Mouse (Mus musculus): ENCODE measurements around the gene Brd3.
"Not testable (repeated sequence)": the region's sequence is repeated elsewhere in the genome, so short reads cannot be mapped to it uniquely, and the experiment has no call there.

Brd3 gene

DNA sequence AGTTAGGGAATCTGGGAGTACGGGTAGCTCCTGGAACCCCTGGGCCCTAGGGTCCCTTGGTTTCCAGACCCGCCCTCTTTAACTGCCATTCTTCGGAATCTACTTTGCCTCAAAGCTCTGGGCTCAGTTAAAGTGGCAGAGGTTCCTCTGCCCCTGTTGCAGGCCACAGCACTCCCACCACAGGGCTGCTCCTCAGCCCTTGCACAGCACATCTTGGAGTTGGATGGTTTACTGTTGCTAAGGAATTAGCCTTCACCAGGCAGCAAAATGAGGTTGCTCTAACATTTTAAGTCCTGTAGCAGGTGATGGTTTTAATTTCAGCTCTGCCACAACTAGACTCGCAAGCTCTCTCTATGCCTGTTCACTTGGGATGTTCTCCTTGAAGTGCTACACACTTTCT is at the start of gene Brd3:
Gene Brd3 (minus strand): TSS at position 101 of the 400 bp plus-strand sequence.
- no peak for DNase-seq (ENCODE audit: low spot score)

DNA sequence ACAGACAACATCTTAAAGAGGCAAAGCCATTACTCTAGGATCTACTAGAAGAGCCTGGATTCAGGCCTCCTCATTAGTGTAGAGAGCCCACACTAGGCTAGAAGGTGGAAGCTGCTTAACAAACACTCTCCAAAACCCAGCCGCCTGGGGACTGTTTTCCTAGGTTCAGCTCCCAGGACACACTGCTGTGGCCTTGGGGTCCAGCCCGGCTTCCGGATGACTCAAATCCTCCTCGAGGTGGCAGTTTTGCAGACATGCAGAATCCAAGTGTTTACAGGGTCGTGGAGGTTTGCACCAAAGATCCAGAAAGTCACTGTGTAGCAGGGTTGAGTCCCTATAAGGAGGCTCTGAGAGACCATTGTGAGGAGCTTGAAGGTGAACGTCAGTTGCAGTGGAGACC is 49.5 kb upstream of the Brd3 start:
- DNase-seq (ENCODE audit: low spot score): no peak

DNA sequence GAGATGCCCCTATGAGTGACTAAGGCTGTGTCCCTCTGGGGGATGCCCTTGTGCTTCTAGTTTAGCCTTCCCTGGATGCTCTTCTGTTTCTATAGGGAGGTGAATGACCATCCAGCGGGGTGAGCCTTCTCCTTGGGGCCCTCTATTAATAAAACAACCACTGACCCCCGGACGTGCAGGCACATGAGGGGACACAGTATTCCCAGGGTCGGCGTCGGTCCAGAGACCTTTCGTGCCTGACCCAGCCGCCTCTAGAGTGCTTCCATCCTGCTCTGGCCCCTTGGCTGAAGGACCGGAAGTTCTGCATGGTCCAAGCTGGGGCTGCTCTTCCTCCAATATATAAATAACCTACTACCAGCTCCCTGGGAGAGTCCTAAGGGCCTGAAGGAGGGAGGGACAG is 46.8 kb upstream of the Brd3 start:
- DNase-seq (ENCODE audit: low spot score): peak; percentile 62

DNA sequence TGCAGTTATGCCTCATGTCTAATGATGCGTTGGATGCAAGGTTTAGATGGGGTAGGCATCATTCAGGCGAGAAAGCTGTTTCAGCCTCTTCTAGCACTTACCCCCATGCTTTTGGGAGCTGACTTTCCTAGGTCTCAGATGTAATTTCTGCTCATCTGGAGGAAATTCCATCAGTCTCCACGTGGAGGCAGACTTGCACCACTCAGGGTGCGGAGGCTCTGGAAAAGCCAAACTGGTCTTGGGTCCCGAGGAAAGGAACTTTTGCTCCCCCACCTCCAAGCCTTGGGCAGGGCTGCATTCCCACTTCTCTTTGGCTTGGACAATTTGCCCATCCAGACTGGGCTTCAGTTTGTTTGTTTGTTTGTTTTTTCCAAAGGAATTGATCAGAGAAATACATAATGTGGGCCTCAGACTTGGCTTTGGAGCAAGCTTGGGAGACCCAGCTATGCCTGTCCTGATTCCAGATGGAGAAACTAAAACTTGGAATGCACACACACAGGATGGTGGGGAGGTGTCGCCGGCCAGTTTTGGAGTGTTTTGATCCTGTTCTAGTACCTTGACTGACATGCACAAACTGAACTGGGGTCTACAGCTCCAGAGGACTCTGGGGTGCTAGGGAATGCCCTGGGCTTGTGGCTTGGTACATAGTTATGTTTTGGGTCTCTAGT is 45.3 kb upstream of the Brd3 start:
- peak; percentile 86 for DNase-seq (ENCODE audit: low spot score)

DNA sequence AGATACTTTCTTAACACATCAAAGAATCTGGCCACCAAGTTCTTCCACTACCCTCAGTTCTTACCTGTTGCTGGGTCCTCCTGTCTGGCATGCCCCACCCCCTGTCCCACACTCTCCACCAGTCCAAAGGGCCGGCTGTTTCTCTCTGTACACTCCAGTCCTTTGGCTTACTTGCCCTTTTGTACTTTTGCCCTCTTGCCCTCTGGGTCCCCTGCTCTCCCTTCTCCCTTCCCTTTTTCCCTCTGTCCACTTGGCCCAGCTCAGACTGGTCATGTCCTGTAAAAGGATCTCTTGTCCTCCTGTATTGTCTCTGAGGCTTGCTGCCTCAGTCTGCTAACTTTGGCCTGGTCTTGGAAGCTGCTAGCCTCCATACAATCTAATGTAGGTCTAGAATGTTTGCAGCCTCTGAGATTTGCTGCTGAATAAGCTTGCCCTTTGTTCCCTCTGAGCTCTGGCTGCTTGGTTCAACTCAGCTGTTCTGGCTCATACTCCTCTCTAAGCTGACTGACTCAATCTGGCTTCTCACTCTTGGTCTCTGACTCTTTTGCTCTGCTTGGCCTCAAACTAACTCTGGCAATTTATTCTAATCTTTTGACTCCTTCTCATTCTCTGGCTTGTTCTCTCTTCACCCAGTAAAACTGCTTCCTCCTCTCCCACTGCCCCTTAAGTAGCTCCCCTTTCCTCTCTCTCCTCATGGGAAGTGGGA is 41.4 kb upstream of the Brd3 start:
- DNase-seq (ENCODE audit: low spot score): no peak

DNA sequence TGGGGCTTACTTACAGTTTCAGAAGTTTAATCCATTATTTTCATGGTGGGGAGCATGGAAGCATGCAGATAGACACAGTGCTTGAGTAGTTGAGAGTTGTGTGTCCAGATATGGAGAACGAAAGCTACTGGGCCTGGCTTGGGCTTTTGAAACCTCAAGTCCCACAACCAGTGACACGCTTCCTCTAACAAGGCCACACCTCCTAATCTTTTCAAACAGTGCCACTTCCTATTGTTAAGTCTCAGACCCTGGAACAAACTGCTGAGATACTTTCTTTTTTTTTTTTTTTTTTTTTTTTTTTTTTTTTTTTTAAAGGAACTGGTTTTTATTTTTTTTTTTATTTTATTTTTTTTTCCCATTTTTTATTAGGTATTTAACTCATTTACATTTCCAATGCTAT is 40.5 kb upstream of the Brd3 start:
- no peak for DNase-seq (ENCODE audit: low spot score)

DNA sequence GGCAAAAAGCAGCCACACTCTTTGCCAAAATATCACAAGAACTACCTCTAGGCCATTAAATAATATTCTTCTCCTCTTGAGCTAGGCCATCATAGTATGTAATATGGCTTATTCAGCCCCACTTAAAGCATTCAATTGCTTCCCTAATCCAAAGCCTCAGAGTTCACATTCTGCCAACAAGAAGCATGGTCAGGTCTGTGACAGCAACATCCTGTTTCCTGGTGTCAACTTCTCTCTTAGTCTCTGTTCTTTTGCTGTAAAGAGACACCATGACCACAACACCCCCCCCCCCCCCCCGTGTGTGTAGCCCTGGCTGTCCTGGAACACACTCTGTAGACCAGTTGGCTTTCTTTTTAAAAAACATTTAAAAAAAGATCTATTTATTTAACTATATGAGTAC is 39.9 kb upstream of the Brd3 start:
- DNase-seq (ENCODE audit: low spot score): no peak

DNA sequence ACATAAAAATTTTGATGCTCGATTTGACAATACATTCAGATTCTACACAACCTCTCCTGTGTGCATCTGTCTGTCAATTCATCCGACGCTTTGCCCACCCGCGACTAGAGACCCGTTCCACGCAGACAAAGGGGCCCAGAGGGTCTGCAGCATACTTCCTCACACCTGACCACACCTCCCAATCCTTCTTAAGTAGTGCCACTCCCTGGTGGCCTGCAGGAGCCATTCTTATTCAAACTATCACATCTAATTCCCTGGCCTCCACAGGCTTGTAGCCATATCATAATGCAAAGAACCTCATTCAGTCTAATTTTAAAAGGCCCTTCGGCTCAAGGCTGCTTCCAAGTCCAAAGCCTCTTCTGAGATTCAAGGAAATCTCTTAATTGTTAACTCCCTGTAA is 38.6 kb upstream of the Brd3 start:
- DNase-seq (ENCODE audit: low spot score): not testable (repeated sequence)

DNA sequence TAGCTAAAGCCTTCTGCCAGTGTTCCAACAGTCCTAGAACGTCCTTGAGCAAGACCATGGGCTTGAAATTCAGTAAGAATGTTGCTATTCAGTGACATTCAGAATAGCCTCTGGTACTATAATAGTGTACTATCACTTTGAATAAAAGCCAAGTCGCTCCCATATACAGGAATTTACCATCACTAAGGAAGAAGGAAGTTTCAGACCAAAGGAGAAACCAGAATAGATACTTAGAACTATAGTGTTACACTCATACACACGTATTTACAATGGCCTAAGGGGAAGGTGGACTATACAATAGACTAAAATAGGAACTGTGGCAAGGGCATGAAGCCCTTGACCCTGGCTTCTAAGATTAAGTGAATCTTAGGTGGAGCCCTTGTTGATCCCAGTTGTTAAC is 38.1 kb upstream of the Brd3 start:
- DNase-seq (ENCODE audit: low spot score): not testable (repeated sequence)

DNA sequence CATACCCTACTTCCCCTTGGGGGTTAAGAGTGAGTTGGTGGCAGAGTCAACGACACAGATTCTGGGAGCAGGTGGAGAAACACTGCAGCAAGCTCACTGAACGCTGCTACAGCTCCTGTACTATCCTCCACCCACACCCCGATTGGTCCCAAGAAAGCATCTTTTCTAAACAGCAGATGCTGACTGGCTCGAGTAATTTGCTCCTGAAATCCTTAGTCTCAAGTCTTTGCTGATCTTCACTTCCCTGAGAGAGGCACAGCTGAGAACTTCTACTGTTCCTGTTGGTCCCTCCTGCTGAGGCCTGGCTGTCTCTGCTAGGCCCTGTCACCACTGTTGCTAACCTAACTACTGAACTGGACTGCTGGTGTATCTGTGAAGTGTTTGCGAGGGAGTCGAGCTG is 37.2 kb upstream of the Brd3 start:
- DNase-seq (ENCODE audit: low spot score): no peak

DNA sequence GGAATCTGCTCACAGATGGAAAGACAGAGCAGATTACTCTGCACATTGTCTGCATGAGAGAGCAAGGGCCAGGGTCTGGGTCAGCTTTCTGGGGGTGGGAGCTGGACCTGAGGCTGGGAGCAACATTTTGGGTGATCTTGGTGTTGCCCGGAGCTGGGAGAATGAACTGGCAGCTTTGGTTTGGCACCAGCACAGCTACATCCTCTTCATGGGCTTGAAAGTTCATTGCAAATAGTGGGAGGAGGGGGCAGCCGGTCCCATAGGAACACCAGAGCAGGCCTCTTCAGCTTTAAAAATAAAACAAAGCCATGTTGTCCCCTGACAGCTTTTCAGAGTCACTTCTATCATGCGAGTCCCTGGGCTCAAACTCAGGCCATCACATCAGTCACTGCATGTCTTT is 33.8 kb upstream of the Brd3 start:
- DNase-seq (ENCODE audit: low spot score): no peak

DNA sequence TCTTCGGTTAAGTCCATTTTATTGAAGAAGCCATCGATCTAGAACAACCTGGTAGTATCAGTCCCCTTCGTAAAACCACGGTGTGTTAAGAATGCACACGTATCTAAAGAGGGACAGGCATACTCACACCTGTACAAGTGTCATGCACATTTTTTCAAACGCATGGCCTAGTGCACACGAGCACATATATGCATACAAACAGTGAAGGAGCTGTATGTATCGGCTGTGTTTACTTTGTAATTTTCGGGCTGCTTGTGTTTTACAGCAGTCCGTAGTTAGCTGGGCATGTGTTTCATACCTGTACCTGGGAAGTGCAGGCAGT is 33.0 kb upstream of the Brd3 start:
- no peak for DNase-seq (ENCODE audit: low spot score)

DNA sequence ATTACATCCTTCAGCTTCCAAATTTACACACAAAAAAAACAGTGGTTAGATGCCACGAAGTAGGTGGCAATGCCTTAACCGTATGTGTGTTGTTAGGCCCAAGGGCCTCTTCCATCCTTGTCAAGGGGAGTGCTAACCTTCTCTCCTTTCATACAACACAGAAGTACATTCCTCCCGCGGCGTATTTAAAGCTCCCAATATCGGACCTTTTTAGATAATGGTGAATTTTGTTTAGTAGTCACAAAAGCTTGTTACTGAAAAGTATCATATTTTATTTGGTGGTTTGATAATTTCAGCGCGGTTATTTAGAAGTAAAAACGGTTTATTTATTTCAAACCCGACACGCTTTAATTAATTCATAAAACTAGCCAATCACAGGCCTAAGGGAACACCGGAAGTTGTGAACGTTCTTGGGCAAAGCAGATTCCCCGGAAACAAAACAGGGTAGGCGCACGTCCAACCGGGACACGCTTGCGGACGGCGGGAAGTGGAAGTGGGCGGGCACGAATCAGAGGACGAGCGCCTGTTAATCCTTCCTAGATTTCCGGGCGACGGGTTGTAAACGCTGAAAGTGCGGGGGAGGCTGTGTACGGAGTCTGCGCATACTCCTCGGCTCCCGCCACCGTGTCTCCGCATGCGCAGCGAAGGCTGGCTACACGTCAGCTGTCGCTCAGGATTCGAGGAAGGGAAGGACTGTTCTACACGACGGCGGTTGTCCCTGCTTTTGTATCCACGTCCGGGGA is 32.5 kb upstream of the Brd3 start:
- peak; percentile 96 for DNase-seq (ENCODE audit: low spot score)

DNA sequence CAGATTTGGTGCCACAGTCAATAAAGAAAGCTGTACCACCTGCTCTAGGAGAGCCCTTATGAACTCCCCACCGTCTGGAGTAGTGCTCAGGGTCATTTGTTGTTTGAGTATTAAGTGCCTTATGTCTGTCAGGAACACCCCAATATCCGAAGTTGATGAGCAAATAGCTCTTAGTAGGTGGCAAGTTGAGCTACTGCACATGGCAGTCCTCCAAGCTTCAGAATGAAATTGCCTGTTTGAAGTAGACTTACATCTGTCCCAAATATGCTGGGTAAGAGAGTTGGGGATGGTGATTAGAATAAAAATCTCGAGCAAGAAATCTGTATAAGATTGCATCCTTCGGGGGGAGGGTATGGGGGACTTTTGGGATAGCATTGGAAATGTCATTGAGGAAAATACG is 31.9 kb upstream of the Brd3 start:
- no peak for DNase-seq (ENCODE audit: low spot score)

DNA sequence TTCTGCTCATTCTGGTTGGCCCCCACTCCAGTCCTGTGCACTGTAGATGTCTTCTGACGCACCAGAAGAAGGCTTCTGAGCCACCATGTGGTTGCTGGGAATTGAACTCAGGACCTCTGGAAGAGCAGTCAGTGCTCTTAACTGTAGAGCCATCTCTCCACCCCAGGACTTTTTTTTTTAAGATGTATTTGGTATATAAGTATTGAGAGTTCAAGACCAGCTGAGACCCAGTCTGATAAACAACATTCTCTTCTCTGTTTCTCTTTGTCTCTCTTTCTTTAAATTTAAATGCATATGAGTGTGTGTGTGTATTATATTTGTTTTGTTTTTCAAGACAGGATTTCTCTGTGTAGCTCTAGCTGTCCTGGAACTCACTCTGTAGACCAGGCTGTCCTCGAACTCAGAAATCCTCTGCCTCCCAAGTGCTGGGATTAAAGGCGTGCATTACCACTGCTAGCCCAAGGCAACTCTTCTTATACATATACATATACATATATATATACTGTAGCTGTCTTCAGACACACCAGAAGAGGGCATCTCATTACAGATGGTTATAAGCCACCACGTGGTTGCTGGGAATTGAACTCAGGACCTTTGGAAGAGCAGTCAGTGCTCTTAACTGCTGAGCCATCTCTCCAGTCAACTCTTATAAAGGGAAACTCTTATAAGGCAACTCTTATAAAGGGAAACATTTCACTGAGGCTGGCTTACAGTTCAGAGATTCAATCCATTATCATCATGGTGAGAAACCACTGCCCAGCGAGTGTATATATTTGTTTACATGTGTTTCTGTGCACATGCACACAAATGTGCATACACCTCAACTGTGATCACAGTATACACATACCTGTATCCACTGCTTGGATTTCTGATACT is 31.2 kb upstream of the Brd3 start:
- not testable (repeated sequence) for DNase-seq (ENCODE audit: low spot score)

DNA sequence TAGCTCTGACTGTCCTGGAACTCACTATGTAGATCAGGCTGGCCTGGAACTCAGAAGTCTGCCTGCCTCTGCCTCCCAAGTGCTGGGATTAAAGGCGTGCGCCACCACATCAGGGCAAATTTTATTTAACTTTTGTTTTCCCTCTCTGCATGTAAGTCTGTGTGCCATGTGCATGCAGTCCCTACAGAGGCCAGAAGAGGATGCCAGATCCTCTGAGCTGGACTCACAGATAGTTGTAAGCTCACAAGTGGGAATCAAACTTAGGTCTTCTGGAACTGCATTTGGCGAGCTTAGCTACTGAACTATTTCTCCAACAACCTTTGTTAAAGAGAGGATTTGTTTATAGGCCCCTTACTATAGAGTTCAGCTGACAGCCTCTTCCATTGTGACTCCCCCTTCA is 10.8 kb upstream of the Brd3 start:
- DNase-seq (ENCODE audit: low spot score): no peak

DNA sequence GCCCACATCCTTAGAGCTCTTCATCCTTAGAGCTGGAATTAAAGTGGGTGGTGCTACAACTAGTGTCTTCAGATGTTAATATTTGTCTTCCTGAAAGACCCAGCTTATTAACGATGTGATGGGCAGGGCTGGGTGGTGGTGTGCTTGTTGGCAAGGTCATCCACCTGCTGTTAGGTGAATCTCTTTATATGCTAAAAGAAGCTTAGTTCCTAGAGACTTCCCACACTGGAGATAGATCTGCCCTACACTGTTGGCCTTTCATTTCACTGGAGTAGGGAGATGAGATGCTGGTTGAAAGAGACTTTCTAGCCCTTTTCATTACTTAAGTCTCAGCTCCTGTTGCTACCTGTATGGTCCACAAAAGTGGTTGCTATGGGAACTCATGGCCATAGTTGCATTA is 8.8 kb upstream of the Brd3 start:
- DNase-seq (ENCODE audit: low spot score): no peak

DNA sequence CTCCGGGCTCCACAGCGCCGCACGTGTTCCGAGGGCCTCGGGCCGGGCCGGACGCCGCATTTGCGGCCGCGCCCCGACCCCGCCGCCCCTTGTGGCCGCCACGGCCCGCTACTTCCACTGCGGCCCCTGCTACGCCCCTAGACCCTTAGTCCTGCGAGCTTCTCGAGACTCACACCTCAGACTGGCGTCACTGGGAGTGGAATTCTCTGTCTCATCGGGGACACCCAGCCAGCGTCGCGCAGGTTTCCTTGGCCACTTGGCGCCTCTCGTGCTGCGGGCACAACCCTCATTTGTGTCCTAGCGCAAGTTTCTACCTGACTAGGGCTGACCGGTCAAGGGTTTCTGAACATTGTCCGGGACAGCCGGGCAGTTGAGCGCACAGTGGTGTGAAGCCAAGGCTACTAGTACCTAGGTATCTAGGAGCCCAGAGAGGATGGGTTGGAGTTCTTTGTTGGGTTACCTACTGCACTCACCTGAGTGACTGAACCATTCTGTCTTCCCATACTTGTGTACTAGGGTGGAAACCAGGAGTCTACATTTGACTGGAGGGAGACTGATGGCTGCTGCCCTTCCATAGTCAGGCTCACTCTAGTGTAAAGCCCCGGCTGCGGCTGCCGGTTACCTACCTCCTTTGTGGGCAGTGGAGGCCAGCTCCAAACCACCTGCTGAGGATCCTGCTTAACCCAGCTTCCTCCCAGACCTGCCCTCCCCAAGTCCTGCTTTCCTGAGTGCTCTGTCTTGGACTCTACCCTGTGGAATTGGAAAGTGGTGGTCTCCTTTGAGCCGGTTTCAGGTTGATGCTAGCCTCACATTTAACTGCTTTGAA is 8.1 kb upstream of the Brd3 start:
- DNase-seq (ENCODE audit: low spot score): no peak

DNA sequence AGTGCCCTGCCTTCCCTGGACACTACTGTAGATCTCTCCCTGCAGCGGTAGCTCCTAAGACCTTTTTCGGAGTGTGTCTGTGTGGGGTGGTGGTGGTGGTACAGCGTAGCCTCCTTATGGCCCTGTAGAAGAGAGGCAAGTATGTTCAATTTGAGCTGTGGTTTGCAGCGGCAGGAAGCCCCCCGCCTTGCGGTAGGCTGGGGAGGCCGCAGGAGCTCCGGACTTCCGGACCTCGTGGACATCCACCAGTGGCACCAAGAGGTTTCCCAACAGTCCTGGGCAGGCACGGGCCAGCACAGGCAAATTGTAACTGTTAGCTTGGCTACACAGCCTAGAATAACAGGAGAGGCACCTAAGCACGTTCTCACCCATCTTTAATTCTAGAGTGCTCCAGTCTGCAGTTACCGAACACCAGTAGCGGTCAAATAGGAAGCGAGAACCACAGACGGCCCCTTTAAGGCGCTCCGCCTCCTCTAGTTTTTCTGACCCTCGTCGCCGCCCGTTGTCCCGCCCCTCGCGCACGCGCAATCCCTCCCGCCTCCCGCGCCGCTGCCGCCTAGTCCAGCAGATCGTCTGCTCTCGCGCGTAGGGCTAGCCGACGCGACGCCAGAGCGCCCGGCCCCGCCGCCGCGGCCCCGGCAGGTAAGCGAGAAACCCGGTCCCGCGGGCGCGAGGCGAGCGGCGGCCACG is 7.3 kb upstream of the Brd3 start, which contains the start of gene Wdr5:
Gene Wdr5 (plus strand): TSS at position 519 of the 690 bp plus-strand sequence.
- peak; percentile 99 for DNase-seq (ENCODE audit: low spot score)

DNA sequence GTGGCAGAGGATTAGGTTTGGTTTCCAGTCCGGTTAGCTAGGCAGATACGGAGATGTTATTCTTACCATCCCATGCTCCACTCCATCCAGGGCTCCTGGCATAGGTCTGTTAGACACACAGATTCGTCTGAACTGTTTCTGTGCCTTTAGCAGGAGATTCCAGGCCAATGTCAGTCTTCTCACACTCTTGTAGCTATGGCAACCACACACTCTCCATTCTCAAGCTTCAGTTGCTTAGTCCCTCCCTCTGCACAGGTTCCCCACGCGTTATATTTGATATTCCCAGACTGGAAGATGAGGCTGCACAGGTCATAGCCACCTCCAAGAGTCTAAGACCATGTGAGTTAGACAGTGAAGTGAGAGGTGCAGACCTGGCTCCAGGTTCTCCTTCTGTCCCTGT is 6.4 kb upstream of the Brd3 start:
- DNase-seq (ENCODE audit: low spot score): no peak

DNA sequence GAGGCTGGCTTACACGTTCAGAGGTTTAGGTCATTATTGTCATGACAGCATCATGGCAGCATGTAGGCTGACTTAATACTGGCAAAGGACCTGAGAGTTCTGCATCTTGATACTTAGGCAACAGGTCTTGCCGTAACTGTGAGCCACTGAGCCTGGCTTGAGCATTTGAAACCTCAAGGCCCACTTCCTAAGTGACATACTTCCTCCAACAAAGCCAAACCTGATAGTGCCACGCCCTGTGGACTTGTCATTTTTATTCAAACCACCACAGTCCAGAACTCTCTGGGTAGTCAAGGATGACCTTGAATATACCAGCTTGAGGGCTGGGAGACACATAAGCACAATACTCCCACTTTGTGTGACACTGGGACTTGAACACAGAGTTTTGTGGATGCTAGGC is 5.4 kb upstream of the Brd3 start:
- DNase-seq (ENCODE audit: low spot score): no peak

Data from testis, postnatal 10 days (tissue).